Mouse (Mus musculus) liver, postnatal 0 days (tissue): ENCODE results near the gene Lamtor1. TPM values are rescaled to one million over a fixed set of nuclear protein-coding genes. Genes with fewer than 3 reads are reported as not detected.

Source experiments
- ATAC-seq: fragments of 200-750 bp; cut with Nextera tagmentation; 2 replicates; pipeline ENCODE4 v1.8.0; 2017; ENCODE audit warnings: mild to moderate bottlenecking, moderate library complexity
- DNase-seq: peaks from one replicate; pipeline ENCODE4 v3.0.0-alpha.2; 2016
- H3K27ac ChIP-seq: fragments of 300-500 bp; sonication (generic); 2 replicates; pipeline ENCODE4 v1.5.1; 2014; ENCODE audit warnings: antibody characterized with exemption, moderate library complexity, mild to moderate bottlenecking, low read depth
- H3K27me3 ChIP-seq: fragments of 300-500 bp; sonication (generic); 2 replicates; pipeline ENCODE4 v1.6.1; 2014; ENCODE audit warnings: low read length, control low read depth, mixed read lengths; ENCODE audit not compliant: insufficient read depth
- H3K36me3 ChIP-seq: fragments of 300-500 bp; sonication (generic); replicated peaks from 2 replicates; pipeline ENCODE4 v1.6.1; 2014; ENCODE audit warnings: mild to moderate bottlenecking, control low read depth, low read length, moderate library complexity, mixed read lengths; ENCODE audit not compliant: insufficient read depth
- H3K4me1 ChIP-seq: fragments of 300-500 bp; sonication (generic); 2 replicates; pipeline ENCODE4 v1.6.1; 2014; ENCODE audit warnings: antibody characterized with exemption, mild to moderate bottlenecking, control low read depth; ENCODE audit not compliant: insufficient read depth
- H3K4me2 ChIP-seq: fragments of 300-500 bp; sonication (generic); 2 replicates; pipeline ENCODE4 v1.6.1; 2014; ENCODE audit warnings: low read depth, mild to moderate bottlenecking, low read length, moderate library complexity, mixed read lengths
- H3K4me3 ChIP-seq: fragments of 300-500 bp; sonication (generic); 2 replicates; pipeline ENCODE4 v1.5.1; 2014; ENCODE audit warnings: low read depth, low read length
- H3K9ac ChIP-seq: fragments of 300-500 bp; sonication (generic); replicated peaks from 2 replicates; pipeline ENCODE4 v1.6.1; 2014; ENCODE audit warnings: mild to moderate bottlenecking, moderate library complexity
- H3K9me3 ChIP-seq: fragments of 300-500 bp; sonication (generic); 2 replicates; pipeline ENCODE4 v1.6.1; 2016; ENCODE audit warnings: mild to moderate bottlenecking, control low read depth, low read length, mixed read lengths
- CTCF ChIP-seq: sonication (generic); IDR thresholded peaks from 2 replicates; pipeline ENCODE4 v1.5.1; 2016; ENCODE audit warnings: antibody characterized with exemption, low read depth
- EP300 ChIP-seq: IDR thresholded peaks from 2 replicates; pipeline ENCODE4 v1.6.1; 2016; ENCODE audit warnings: antibody characterized with exemption, low read depth, mild to moderate bottlenecking
- WGBS: fragments of 180-500 bp; shearing (Covaris S2); extraction: QIAGEN DNeasy Blood & Tissue Kit; methylation state at CpG from one replicate; pipeline ENCODE4 v1.1.7; 2014; ENCODE audit not compliant: insufficient replicate concordance; 5-methylcytosine and 5-hydroxymethylcytosine counted together
- polyA plus RNA-seq: library from polyadenylated mRNA; unstranded; fragments of >200 nt; fragmentation: Nextera tagmentation; extraction: Ambion mirVana; gene quantifications from 2 replicates; pipeline ENCODE4 v1.2.1, GENCODE M21; 2015

Gene Lamtor1
- polyA plus RNA-seq = 61.5 and 62.2 TPM in 2 replicates

- ATAC-seq (peak; percentile 98), DNase-seq (peak; percentile 99)
- peak within 1 kb of the TSS; percentile 86 for H3K9ac ChIP-seq
- peak within 1 kb of the TSS; percentile 77 for H3K4me2 ChIP-seq
- peak within 1 kb of the TSS; percentile 79 for H3K4me3 ChIP-seq
- WGBS = under 1% methylated on average over 57 of the region's 61 CpGs
- no peaks in the 10 kb centered on the region for H3K27me3 ChIP-seq
- TF ChIP-seq EP300 (peak; percentile 59; the same call in 1 of the 2 replicates), CTCF (no peak)
- peaks cover 33% of the 10 kb centered on the region for H3K4me1 ChIP-seq
- H3K27ac ChIP-seq = peak within 1 kb of the TSS; percentile 98
- H3K36me3 ChIP-seq = peaks cover 10% of the 10 kb centered on the region
- no peaks in the 10 kb centered on the region for H3K9me3 ChIP-seq
Observed at GRCm38 (mm10) chr7:101905561-101906286, at the start of gene Lamtor1. Gene Lamtor1, plus strand, starts transcription at chr7:101905904.

DNA sequence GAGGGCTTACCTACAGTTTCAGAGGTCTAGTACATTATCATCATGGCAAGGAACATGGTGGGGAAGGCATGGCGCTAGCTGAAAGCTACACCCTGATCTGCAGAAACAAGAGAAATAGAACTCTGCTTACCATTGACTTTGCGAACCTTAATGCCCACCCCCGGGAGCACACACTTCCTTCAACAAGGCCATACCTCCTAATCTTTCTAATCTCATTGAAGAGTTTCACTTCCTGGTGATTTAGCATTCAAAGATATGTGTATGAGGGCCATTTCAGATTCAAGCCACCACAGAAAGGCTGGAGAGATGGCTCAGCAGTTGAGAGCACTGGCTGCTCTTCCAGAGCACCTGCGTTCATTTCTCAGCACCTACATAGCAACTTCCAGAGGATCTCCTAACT is 48.6 kb upstream of the Lamtor1 start, which contains the start of gene Folr2:
Folr2 (minus strand) TSS at position 101 of the 400 bp plus-strand sequence.
- 73% methylated on average over 4 of the region's 4 CpGs for WGBS
- Histone ChIP-seq H3K9me3 (no peaks in the 10 kb centered on the region), H3K4me2 (no peak within 1 kb of the TSS), H3K4me1 (0 out of 2 replicates have a peak, but pooled peaks cover 2% of the 10 kb centered on the region), H3K9ac (no peak within 1 kb of the TSS), H3K36me3 (no peaks in the 10 kb centered on the region), H3K27ac (no peak within 1 kb of the TSS), H3K4me3 (no peak within 1 kb of the TSS), H3K27me3 (no peaks in the 10 kb centered on the region)
- no peak for ATAC-seq
- no peak for TF ChIP-seq CTCF
- TF ChIP-seq EP300 = no peak
- no peak for DNase-seq

DNA sequence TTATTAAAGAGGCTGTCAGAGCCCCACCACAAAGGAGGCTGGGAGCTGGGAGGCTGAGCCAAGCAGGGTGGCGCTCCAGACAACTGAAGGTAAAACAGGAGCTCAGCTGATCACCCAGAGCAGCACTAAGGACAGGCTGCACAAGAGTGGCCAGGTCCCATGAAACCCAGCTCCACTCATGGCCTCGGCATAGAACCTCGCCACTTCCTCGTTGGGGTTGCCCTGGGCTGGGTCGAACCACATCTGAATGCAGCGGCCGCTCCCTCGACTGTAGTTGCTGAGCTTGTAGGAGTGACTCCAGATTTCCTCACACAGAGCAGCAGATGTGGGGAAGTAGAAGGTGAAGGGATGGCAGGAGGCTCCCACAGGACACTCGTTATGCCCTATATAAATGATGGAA is 47.3 kb upstream of the Lamtor1 start:
- WGBS = 59% methylated on average over 9 of the region's 9 CpGs
- no peak for DNase-seq
- TF ChIP-seq EP300 (no peak), CTCF (no peak)
- Histone ChIP-seq H3K36me3 (no peaks in the 10 kb centered on the region), H3K27me3 (no peaks in the 10 kb centered on the region), H3K27ac (no peak overlapping the region), H3K9me3 (no peaks in the 10 kb centered on the region), H3K4me1 (no peaks in the 10 kb centered on the region), H3K4me2 (no peak overlapping the region), H3K9ac (no peak overlapping the region), H3K4me3 (no peak overlapping the region)
- ATAC-seq = no peak

DNA sequence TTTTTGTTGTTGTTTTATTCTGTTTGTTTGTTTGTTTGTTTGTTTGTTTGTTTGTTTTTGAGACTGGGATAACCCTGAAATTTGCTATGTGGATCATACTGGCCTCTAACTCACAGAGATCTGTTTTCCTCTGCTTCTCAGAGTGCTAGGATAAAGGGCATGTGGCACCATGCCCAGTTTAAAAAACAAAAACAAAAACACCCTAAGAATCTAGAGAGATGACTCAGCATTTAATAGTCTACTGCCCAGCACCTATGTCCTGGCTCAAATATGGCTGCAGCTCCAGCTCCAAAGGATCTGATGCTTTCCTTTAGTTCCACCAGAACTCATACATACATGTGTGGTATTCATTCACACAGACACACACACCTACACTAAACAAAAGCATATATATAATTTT is 44.7 kb upstream of the Lamtor1 start:
- H3K27me3 ChIP-seq = no peaks in the 10 kb centered on the region
- ATAC-seq (no peak), DNase-seq (no peak)
- H3K4me1 ChIP-seq = no peaks in the 10 kb centered on the region
- no peak overlapping the region for H3K27ac ChIP-seq
- no peaks in the 10 kb centered on the region for H3K9me3 ChIP-seq
- H3K36me3 ChIP-seq = no peaks in the 10 kb centered on the region
- H3K4me2 ChIP-seq = no peak overlapping the region
- no peak overlapping the region for H3K4me3 ChIP-seq
- H3K9ac ChIP-seq = no peak overlapping the region
- no peak for TF ChIP-seq CTCF
- TF ChIP-seq EP300 = no peak

DNA sequence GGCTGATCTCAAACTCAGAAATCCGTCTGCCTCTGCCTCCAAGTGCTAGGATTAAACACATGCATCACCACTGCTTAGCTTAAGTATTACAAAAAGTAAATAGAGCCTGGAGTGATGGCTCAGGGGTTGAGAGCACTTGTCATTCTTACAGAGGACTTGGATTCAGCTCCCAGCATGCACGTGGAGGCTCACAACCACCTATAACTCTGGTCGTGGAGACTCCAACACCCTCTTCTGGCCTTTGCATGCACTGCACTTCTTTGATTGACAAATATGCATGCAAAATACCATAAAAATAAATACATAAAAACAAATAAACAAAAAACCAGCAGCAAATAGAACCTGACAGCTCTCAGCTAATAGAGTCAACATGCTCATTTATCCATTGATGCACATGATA is 43.4 kb upstream of the Lamtor1 start:
- ATAC-seq (no peak), DNase-seq (no peak)
- H3K9ac ChIP-seq = no peak overlapping the region
- H3K4me1 ChIP-seq = no peaks in the 10 kb centered on the region
- no peaks in the 10 kb centered on the region for H3K36me3 ChIP-seq
- no peak overlapping the region for H3K4me2 ChIP-seq
- TF ChIP-seq EP300 (no peak), CTCF (no peak)
- no peak overlapping the region for H3K4me3 ChIP-seq
- no peak overlapping the region for H3K27ac ChIP-seq
- WGBS = 71% methylated on average over 3 of the region's 3 CpGs
- H3K27me3 ChIP-seq = no peaks in the 10 kb centered on the region
- no peaks in the 10 kb centered on the region for H3K9me3 ChIP-seq

DNA sequence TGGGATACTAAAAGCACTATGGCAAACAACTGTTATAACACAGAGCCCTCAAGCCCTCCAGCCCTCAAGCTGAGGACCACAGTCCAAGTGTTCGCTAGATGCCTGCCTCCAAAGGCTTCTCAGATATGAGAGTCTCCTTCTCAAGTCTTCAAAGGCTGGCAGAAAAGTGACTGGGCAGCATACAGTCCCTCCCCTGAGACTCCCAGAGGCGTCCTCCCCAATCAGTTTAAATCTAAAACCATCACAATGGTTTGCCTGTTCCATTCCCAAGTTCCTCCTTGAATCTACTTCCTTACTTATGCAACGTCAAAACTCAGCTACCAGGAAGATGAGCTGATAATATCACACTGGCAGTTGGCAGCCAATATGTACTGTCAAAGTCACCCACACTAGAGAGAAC is 42.3 kb upstream of the Lamtor1 start, which contains the start of gene Anapc15:
Anapc15 (plus strand) TSS at position 301 of the 400 bp plus-strand sequence.
- ATAC-seq = no peak
- no peaks in the 10 kb centered on the region for H3K4me1 ChIP-seq
- TF ChIP-seq EP300 (no peak), CTCF (no peak)
- no peak for DNase-seq
- no peaks in the 10 kb centered on the region for H3K9me3 ChIP-seq
- no peaks in the 10 kb centered on the region for H3K27me3 ChIP-seq
- H3K4me2 ChIP-seq = no peak within 1 kb of the TSS
- H3K9ac ChIP-seq = no peak within 1 kb of the TSS
- WGBS = 50% methylated on average over 3 of the region's 3 CpGs
- no peak within 1 kb of the TSS for H3K4me3 ChIP-seq
- H3K27ac ChIP-seq = no peak within 1 kb of the TSS
- H3K36me3 ChIP-seq = no peaks in the 10 kb centered on the region
